Mouse (Mus musculus): Measurements from ENCODE around the gene Phf12.

Gene Phf12

DNA sequence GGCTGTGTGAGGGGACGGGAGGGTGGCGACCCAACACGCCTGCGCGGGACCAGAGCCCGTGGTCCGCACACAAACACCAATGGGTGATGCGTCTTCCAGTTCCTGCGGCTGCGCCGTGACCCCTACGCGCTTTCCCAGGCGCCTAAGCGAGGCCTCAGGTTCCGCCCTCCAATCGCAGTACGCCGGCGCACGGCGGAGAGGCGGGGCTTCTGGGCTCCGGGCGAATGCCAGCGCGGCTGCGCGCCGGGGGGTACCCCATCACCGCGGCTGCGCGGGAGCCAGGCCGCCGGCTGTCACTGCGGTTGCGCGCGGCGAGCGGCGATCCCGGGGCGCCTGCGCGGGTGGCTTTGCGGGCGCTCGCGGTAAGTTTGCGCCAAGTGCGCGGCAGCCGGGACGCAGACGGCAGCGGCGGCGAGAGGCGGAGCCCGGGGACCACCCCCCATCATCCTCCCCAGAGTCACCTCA, at the start of gene Phf12:
Gene Phf12 (plus strand): TSS at position 314 of the 465 bp plus-strand sequence.
- peak; percentile 100 for DNase-seq (ENCODE audit: low spot score)

DNA sequence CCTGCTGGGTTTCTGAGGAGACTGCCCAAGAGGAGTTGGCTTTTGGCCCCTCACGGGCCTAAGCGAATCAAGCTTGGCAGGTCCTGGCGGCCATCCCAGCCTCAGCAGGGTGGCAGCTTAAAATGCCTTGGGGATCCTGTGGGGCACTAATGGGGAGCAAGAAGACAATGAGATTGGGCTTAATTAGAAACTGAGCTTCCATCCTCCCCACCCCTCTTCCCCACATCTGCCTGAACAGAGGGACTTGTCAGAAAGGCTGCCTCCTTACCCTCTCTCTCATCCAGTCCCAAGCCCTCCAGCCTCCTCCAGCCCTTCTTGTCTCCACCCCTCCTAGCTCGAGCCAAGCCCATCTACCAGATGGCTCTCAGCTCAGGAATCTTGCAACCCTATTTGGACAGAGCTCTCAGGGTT, 48.4 kb upstream of the Phf12 start:
- DNase-seq (ENCODE audit: low spot score), result no peak

DNA sequence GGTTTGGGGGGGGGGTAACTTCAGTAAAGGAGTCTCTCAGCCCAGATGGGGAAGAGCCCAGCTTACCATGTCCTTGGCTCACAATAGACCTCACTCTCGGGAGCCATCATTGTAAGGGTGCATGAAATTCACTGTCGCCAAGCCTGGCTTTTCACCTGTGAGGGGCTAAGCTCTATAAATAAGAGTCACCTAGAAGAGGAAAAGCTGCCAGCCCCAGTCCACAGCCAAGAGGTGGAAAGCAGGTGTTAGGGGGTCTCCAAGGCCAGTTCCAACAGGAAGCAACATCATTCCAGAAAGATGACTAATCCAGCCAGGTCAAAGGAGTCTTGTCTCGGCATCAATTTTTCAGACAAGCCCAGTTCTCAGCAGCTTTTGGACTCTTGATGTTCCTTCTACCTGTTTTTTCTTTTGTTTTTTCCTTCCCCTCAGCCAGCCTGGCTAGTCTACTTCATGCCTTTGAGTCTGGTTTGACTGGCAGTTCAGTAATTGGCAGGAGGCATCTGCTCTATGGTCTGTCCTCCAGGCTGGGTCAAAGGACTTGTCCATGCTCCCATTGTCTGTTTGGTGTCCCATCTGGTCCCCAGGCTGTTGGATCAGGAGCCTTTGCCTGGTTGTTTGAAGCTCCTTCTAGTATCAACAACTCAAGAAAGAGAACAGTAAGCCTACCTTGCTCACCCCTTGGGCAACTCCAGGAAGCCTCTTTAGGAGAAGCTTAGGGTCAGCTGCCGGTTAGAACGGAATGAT, 47.8 kb upstream of the Phf12 start:
- DNase-seq (ENCODE audit: low spot score), result no peak

DNA sequence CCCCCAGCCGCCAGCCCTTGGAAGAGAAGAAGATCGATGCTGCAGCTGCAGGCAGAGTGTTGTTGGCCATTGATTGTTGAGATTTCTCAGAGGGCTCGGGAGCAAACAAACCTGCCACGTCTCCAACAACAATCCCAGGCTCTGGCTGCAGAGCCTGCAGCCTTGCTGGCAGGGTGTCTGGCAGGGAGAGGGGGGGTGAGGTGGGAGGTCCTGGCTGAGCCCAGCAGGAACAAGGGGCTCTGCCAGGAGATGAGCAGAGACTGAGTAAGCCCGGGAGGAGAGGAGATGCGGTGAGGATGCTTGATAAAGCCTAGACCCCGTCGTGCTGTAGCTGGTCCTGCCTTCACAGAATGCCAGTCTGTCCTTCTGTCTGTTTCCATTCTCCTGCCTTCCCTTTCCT, 45.7 kb upstream of the Phf12 start:
- DNase-seq (ENCODE audit: low spot score), result no peak

DNA sequence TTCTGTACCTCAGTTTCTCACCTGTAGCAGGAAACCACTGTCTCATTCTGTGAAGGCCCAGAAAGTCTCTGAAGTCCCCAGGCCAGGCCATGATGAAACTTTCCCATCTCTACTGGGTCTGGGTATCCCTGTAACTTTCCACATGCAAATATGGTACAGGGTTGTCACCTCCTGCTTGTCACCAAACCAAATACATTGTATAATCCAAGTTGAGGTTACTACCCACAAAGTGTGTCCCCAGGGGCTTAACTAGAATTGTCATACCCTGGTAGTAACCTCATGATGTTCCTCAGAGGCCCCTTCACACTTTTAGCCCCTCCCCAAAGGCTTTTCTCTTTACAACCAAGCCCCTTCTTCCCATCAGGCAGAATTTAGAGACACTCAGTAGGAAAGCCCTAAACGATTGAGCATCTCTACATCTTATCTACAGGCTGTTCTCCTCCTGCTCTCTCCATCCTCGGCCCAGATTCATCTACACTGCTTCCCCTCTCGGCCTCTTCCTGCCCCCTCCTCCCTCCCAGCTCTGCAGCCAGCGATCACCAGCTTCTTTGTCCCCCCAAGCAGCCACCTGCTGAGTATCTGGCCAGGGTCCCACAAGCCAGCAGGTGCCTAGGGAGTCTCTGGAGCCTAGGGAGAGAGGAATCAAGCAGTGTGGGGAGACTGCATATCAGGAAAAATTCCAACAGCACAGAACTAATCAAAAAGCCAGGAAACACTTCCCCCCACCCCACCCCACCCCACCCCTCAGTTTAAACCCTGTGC, 44.7 kb upstream of the Phf12 start:
- no peak for DNase-seq (ENCODE audit: low spot score)

DNA sequence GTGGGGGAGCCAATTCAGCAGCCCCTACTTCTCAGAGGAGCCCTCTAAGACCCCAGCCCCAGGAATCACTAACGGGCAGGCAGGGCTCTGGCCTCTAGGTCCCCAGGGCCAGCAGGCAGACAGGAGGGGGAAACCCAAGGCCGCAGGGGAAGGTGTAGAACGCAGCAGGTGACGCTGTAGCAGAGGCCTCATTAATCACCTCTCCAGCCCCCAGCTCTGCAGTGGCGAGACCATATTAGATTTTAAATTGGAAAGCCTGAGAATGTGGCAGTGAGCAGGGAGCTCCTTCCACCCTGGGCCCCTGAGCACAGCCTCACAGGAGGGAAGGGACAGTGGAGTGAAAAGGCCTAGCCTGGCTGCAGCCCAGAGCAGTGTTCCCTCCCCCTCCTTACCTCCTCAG, 40.3 kb upstream of the Phf12 start:
- DNase-seq (ENCODE audit: low spot score), result no peak

DNA sequence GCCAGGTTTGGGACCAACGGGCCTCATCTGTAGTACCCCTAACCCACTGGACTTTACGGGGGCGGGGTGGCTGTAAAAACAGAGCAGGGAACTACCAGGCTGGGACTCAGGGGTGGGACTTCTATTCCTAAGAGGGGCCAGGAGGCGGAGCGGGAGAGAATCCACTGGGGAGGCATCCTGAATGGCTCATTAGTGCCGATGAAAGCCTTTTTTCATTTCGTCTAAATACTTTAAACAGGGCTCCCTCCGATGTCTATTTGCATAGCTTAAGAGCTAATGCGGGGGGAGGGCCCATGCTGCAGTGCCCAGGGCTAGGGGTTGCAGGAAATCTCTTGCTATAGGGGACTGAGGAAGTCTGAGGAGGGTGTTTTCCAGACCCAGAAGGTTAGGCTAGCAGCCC, 34.7 kb upstream of the Phf12 start:
- no peak for DNase-seq (ENCODE audit: low spot score)

DNA sequence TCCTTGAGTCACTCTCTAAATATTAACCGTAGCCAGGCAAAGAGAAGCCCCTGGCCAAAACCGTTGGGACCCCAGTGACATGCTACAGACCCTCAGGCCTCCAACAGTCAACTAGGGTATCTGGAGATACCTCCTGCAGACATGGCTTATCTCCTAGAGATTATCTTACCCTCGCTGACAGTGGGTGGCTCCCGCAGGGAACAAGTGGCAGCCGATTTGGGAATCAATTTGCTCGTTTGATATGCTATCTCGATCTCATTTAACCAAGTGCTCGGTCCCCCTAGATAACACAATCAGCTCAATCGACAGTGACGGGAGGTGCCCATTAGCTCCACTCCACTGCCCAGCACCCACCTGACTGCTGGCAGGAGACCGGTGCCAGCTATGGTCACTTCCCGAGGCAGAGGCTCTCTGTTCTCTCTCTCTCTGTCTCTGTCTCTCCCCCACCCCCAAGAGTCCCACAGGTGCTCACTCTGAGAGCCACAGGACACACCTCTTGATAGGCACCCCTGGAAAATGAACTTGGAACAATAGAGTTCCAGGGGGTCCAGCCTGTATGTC, 32.3 kb upstream of the Phf12 start:
- DNase-seq (ENCODE audit: low spot score), result no peak

DNA sequence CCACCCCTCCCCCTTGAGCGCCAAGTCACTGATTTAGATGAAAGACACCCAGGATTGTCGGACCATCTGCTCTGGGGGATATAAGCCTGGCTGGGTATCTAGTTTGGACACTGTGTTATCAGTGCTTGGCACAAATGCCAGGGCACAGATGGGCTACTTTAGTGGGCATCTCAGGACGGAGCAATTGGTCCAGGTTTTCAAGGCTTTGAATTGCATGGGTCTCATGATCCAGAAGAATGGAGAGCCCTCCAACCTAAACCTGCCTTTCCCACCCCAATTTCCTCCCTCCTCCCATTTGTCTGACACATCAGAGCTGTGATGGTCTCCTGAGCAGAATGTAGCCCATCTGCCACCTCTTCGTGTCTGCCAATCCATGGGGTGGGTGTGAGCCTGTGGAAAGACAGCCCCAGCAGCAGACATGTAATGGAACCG, 31.7 kb upstream of the Phf12 start:
- no peak for DNase-seq (ENCODE audit: low spot score)

DNA sequence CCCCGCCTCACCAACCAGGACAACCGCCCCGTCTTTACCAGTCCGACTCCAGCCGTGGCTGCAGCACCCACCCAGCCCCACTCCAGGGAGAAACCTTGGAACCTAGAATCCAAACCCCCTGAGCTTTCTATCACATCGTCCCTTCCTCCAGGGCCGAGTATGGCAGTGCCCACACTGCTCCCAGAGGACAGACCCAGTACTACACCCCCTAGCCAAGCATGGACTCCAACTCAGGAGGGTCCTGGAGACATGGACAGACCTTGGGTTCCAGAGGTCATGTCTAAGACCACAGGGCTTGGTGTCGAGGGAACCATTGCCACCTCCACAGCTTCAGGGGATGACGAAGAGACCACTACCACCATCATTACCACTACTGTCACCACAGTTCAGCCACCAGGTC, 28.9 kb upstream of the Phf12 start:
- DNase-seq (ENCODE audit: low spot score), result no peak

DNA sequence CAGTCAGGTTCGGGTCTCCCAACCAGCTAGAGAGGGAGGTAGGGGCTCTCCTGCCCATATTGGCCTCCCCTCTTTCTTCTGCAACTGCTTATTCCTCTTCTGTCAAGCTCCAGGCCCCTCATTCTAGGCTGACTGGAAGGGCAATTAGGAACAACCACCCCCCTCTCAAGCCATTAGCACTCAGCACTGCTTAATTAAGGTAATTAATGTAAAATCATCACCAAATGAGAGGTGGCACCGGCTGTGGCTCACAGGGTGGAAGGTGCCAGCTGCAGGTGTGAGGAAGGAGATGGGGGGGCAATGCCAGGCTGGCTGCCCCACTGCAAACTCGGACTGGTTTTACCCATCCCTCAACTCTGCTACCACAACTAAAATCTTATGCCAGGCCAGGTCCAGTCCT, 26.1 kb upstream of the Phf12 start:
- no peak for DNase-seq (ENCODE audit: low spot score)

DNA sequence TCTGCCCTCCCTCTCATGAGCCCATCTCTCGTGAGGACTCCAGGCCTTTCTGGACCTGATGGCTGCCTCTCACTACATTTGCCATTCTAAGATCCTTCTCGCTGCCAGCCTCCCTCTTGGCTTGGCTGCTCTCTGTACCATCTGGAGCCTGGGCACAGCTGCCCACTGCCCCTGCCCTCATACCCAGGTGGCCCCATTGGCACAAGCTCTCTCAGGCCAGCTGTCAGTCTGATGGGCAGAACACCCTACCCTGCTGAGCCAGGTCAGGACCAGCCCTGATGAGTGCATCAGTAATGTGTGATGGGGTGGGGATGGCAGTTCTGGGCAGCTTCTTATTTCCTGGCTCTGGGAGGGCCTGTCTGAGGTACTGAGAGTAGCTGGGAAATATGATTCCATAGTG, 24.3 kb upstream of the Phf12 start:
- no peak for DNase-seq (ENCODE audit: low spot score)

DNA sequence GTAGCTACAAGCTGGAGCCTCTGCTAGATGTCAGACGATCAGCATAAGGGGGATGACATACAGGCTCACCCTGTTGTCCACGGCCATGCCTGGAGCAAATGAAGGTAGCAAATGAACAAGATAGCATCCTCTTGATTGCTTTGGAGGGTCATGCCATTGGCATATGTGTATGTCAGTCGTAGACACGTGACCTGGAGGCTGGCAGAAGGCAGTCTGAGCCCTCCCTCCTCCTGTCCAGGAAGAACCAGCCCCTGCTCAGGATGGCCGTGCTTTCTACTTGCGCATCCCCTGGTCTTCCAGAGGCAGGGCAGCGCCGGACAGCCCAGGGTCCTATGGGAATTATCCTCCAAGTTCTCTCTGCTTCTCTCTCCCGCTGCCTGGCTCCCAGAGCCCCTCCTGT, 23.6 kb upstream of the Phf12 start:
- DNase-seq (ENCODE audit: low spot score), result no peak

DNA sequence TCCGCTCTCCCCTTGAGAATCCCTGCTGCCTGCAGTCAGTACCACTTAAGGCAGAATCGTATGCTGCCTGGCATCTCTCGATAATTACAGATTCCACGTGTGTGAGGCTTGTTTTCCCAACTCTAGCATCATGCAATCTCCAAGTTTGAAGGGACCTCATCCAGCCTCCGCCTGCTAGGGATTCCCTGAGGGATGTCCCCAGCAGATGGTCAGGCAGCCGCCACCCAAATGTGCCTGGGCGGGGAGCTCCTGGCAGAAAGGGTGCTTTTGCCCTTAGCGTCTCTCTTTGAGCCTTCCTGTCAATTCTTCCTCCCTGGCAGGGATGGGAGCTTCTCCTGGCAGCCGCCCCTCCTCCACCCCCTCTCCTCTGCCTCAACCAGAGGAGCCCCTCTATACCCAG, 22.4 kb upstream of the Phf12 start:
- DNase-seq (ENCODE audit: low spot score), result no peak

DNA sequence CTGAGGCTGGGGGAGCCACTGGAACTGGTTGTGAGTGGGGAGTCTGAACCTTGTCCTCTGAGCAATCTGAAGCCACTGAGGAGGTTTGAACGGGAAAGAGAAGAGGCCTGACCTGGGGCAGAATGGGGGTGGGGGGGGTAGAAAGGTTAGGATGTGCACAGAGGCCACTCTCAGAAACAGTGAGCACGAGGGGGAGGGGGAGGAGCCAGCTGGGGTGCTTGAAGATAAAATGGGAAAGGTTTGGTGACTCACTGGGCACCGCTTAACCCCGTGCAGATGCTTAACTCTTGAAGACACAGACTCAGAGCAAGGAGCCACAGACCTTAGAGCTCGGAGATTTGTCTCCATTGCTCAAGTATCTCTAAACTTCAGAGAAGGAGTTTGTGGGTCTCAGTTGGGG, 21.7 kb upstream of the Phf12 start:
- no peak for DNase-seq (ENCODE audit: low spot score)

DNA sequence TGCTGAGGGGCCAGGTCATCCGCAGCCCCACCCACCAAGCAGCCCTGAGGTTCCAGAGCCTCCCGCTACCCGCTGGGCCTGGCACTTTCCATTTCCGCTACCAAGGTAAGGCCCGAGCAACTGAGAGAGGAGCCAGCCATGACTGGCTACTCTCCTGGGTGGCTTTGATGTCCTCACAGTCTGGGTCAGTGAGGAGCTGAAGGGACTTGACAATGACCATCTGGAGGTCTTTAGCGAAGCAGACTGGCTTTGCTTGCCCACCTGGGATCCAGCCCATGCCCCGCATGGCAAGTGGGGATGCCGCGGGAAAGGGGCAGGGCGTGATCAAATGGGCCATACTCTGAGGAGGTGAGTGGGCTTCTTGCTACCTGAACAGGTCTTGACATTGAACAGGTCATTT, 19.6 kb upstream of the Phf12 start:
- no peak for DNase-seq (ENCODE audit: low spot score)

DNA sequence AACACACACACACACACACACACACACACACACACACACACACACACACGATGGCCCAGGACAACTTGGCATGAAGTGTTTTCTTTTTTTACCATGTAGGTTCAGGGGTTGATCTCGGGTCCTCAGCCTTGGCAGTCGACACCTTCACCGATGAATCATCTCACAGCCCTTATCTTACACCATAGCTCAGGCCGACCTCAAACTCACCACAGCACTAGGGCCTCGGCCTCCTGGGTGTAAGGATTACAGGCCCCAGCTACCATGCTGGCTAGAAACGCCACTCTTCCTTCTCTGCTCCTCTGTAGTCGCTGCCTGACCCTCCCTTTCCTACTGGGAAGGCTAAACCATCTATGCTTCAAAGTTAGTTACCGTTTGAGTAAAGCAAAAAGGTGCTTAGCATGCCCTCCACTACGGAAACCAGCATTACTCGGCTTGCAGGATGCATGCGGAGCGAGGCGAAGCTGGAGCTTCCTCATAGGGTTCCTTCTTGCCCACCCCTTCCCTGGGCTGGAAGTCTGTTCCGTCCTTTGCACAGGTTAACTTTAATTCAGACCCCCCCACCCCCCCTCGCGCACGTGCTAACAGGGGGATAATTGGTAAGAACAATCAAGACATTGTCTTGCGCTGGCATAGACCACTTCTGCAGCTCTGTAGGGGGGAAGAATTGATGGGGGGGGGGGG, 18.0 kb upstream of the Phf12 start:
- no peak for DNase-seq (ENCODE audit: low spot score)

DNA sequence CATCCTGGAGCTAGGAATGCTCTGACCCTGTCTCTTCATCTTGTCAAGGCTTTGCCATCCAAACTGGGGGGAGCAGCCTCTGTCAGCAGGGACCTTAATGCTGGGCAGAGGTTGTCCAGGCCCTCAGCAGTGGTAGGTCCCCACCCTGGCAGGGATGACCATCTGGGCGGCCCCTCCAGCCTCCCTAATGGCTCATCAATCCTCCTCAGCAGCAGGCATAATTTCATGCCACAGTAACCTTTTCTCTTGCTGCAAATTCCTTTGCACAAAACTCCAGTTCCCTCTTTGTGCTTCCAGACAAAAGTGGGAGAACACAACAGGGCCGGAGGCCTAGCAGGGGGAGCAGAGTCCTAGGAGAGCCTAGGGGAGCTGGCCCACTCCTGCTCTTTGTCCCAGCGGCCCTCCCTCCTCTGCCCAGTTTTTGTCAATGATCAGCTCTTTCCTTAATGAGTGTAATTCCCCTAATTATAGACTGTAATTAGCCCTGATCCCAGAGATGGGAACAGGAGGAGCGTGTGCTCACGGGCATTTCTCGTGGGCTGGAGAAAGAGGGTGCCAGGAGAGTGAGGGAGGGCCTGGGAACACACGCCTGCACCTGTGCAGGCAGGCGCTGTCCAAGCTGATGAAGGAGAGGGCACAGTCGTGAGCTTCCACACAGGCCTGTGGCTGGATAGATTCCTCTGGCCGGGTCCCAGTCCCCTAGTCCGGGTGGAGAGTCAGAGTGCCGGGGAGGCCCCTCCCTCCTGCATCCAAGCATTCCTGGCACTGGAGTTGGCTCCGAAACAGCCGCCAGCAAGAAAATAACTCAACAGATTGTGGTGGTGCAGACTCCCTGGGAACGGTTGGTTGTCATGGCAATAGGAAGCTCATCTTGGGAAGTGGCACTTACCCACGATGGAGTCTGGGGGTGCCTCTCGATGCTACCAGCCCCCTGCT, 17.2 kb upstream of the Phf12 start:
- DNase-seq (ENCODE audit: low spot score), result no peak

DNA sequence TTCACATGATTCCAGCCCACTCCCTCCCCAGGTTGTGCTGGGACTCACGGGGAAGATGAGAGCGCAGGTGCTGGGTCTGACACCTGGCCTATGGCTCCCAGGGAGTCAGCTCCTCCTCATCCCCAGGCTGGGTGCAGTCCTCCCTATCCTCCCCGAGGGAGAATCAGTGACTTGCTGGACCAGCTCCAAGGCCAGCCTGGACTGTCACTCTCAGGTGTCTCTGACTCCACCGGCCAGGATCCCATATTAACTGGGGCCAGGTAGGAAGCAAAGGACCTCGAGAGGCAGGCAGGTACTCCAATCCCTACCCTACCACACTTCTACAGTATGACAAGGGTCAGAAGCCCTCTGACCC, 16.5 kb upstream of the Phf12 start:
- DNase-seq (ENCODE audit: low spot score), result no peak

DNA sequence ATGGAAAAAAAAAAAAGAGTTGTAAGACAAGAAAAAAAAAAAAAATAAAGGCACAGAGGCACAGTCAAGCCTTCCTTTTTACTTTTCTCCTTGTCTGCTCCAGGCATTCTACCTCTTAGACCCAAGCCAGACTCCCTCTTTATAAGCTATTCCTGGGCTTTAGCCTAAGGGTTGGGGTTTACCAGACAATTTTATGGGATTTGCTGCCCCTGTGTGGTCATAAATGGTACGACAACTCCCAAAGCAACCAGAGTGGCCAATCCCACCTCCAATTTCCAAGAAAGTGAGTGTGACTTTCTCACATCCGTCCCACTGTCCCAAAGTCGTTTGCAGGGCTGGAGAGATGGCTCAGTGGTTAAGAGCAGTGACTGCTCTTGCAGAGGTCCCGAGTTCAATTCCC, 15.4 kb upstream of the Phf12 start:
- peak; percentile 69 for DNase-seq (ENCODE audit: low spot score)

DNA sequence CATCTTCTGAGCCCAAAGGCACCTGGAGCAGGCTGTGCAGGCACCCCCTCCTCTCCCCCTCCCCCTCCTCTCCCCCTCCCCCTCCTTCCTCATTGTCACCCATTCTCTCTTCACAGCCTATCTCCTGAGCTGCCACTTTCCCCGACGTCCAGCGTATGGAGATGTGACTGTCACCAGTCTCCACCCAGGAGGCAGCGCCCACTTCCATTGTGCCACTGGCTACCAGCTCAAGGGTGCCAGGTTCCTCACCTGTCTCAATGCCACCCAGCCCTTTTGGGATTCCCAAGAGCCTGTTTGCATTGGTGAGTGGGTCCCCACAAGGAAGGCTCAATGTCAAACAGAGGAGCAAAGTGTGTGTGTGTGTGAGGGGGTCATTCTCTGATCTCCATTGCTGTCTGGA, 13.8 kb upstream of the Phf12 start:
- no peak for DNase-seq (ENCODE audit: low spot score)

DNA sequence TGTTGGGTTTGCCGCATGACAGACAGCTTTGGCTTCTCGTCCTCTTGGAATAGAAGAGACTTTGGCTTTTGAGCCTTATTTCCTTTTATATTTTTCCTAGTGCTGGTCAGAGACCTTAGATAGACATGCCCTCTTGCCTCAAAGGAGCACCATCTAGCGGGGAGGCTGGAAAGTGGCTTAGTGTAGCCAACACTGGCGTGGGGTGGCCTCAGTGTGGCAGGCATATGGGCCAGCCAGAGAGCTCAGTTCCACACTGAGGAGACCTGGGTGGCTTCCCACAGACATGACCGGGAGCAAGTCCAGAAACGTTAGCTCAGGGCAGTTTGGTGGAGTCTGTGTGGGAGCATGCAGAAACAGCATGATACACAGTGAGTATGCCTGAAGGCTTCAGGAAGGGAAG, 11.8 kb upstream of the Phf12 start:
- no peak for DNase-seq (ENCODE audit: low spot score)
